Mouse (Mus musculus) intestine, postnatal 0 days (tissue): Measurements from ENCODE around the gene Ehd4. TPM values are rescaled to one million over a fixed set of nuclear protein-coding genes. Genes with fewer than 3 reads are reported as not detected.

Experiments used
- ATAC-seq: fragments of 200-750 bp; cut with Nextera tagmentation; 2 replicates; pipeline ENCODE4 v1.8.0; 2017; ENCODE audit warnings: mild to moderate bottlenecking, moderate TSS enrichment, moderate library complexity
- H3K27ac ChIP-seq: fragments of 300-500 bp; sonication (generic); 2 replicates; pipeline ENCODE4 v1.5.1; 2014; ENCODE audit warnings: mild to moderate bottlenecking, low read depth, low read length, moderate library complexity
- H3K27me3 ChIP-seq: fragments of 300-500 bp; sonication (generic); replicated peaks from 2 replicates; pipeline ENCODE4 v1.6.1; 2014; ENCODE audit warnings: low read length, mixed read lengths; ENCODE audit not compliant: control insufficient read depth, insufficient read depth
- H3K36me3 ChIP-seq: fragments of 300-500 bp; sonication (generic); 2 replicates; pipeline ENCODE4 v1.6.1; 2014; ENCODE audit warnings: mild to moderate bottlenecking, moderate library complexity; ENCODE audit not compliant: control insufficient read depth, insufficient read depth
- H3K4me1 ChIP-seq: fragments of 300-500 bp; sonication (generic); replicated peaks from 2 replicates; pipeline ENCODE4 v1.6.1; 2014; ENCODE audit warnings: antibody characterized with exemption, low read length, mixed read lengths; ENCODE audit not compliant: control insufficient read depth, insufficient read depth
- H3K4me2 ChIP-seq: fragments of 300-500 bp; sonication (generic); replicated peaks from 2 replicates; pipeline ENCODE4 v1.6.1; 2014; ENCODE audit warnings: low read depth, mild to moderate bottlenecking, moderate library complexity
- H3K4me3 ChIP-seq: fragments of 300-500 bp; sonication (generic); 2 replicates; pipeline ENCODE4 v1.5.1; 2014; ENCODE audit warnings: low read depth, low read length
- H3K9ac ChIP-seq: fragments of 300-500 bp; sonication (generic); 2 replicates; pipeline ENCODE4 v1.6.1; 2014; ENCODE audit warnings: mild to moderate bottlenecking, low read depth, low read length
- H3K9me3 ChIP-seq: fragments of 300-500 bp; sonication (generic); 2 replicates; pipeline ENCODE4 v1.6.1; 2016; ENCODE audit warnings: mixed run types; ENCODE audit not compliant: control insufficient read depth
- CTCF ChIP-seq: sonication (generic); IDR thresholded peaks from 2 replicates; pipeline ENCODE4 v1.5.1; 2016; ENCODE audit warnings: low read depth, mild to moderate bottlenecking, control low read depth, antibody characterized with exemption, moderate library complexity
- WGBS: fragments of 180-500 bp; shearing (Covaris S2); extraction: QIAGEN DNeasy Blood & Tissue Kit; methylation state at CpG from one replicate; pipeline ENCODE4 v1.1.7; 2014; 5-methylcytosine and 5-hydroxymethylcytosine counted together
- polyA plus RNA-seq: library from polyadenylated mRNA; unstranded; fragments of >200 nt; fragmentation: Nextera tagmentation; extraction: Ambion mirVana; gene quantifications from 2 replicates; pipeline ENCODE4 v1.2.1, GENCODE M21; 2015

The Ehd4 gene
- polyA plus RNA-seq, 1 experiment from 2014 or later: 70.0 TPM

DNA sequence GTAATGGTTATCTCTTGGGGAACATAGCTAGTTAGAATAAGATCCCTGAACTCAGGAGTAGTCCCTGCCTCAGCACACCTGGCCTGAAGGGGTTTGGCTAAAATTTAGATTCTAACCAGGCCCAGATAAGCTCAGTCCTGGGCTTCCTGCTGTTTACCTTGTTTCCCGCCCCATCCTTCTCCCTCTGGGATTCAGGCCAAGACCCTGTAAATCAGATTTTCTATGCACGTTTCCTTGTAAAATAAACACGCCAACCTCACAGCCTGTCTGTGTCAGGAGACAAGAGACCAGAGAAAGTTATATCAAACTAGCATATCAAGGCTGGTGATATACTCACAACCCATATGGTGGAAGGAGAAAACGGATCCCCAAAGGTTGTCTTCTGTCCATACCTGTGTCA is 42.8 kb downstream of the Ehd4 start:
- H3K4me1 ChIP-seq: 0 out of 2 replicates have a peak, but pooled peaks cover 1% of the 10 kb centered on the region
- H3K27ac ChIP-seq: no peak overlapping the region

GRCm38 (mm10) chr2:120111172-120111571 is 43.2 kb downstream of the Ehd4 start:
- no peaks in the 10 kb centered on the region for H3K27me3 ChIP-seq
- 71% methylated on average over 3 of the region's 3 CpGs for WGBS
- no peak for ATAC-seq
- 0 out of 2 replicates have a peak, but pooled peaks cover 3% of the 10 kb centered on the region for H3K4me1 ChIP-seq
- H3K9ac ChIP-seq: no peak overlapping the region
- H3K27ac ChIP-seq: no peak overlapping the region; the same call in 1 of the 2 replicates
- no peaks in the 10 kb centered on the region for H3K9me3 ChIP-seq
- H3K36me3 ChIP-seq: no peaks in the 10 kb centered on the region
- TF ChIP-seq CTCF: no peak
- no peak overlapping the region for H3K4me2 ChIP-seq
- H3K4me3 ChIP-seq: no peak overlapping the region

More for the DNA sequence above, 42.8 kb downstream of the Ehd4 start:
- H3K9ac ChIP-seq: no peak overlapping the region
- no peak overlapping the region for H3K4me3 ChIP-seq
- TF ChIP-seq CTCF: no peak
- no peaks in the 10 kb centered on the region for H3K9me3 ChIP-seq
- H3K36me3 ChIP-seq: no peaks in the 10 kb centered on the region
- 52% methylated on average over 4 of the region's 4 CpGs for WGBS
- ATAC-seq: no peak
- no peaks in the 10 kb centered on the region for H3K27me3 ChIP-seq
- H3K4me2 ChIP-seq: no peak overlapping the region

DNA sequence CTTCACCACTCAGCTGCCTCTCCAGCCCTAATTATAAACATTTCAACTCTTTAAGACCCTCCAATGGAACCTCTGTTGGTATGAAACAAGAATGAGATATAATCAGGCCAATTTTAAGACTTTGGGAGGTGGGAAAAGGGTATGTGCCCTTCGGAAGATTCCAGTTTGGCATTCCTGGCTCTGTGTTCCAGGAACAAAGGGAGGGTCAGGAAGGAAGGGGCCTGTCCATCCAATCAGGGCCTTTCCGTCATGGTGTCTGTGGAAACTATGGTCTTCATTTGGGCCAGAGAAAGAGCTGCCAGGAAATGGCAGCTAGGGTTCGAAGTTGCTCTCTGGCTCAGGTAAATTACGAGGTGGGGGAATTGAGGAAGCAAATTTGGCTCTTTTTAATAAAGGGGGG is 46.3 kb downstream of the Ehd4 start:
- Histone ChIP-seq H3K4me1 (0 out of 2 replicates have a peak, but pooled peaks cover 3% of the 10 kb centered on the region), H3K27ac (no peak overlapping the region), H3K9me3 (no peaks in the 10 kb centered on the region), H3K27me3 (no peaks in the 10 kb centered on the region), H3K9ac (no peak overlapping the region), H3K4me3 (no peak overlapping the region), H3K4me2 (no peak overlapping the region), H3K36me3 (no peaks in the 10 kb centered on the region)
- TF ChIP-seq CTCF: no peak
- ATAC-seq: no peak
- 89% methylated on average over 4 of the region's 4 CpGs for WGBS

GRCm38 (mm10) chr2:120107446-120107845 is 47.0 kb downstream of the Ehd4 start:
- H3K4me3 ChIP-seq: no peak overlapping the region
- H3K4me2 ChIP-seq: no peak overlapping the region
- 49% methylated on average over 2 of the region's 2 CpGs for WGBS
- no peak overlapping the region for H3K27ac ChIP-seq
- no peak for ATAC-seq
- no peaks in the 10 kb centered on the region for H3K9me3 ChIP-seq
- TF ChIP-seq CTCF: no peak
- H3K36me3 ChIP-seq: no peaks in the 10 kb centered on the region
- 0 out of 2 replicates have a peak, but pooled peaks cover 3% of the 10 kb centered on the region for H3K4me1 ChIP-seq
- no peaks in the 10 kb centered on the region for H3K27me3 ChIP-seq
- H3K9ac ChIP-seq: no peak overlapping the region

- Histone ChIP-seq H3K4me1 (0 out of 2 replicates have a peak, but pooled peaks cover 3% of the 10 kb centered on the region), H3K36me3 (peaks cover 9% of the 10 kb centered on the region; the same call in 1 of the 2 replicates), H3K4me2 (no peak overlapping the region), H3K9me3 (no peaks in the 10 kb centered on the region), H3K9ac (no peak overlapping the region), H3K27me3 (no peaks in the 10 kb centered on the region), H3K27ac (no peak overlapping the region), H3K4me3 (no peak overlapping the region)
- TF ChIP-seq CTCF: no peak
- WGBS: 74% methylated on average over 8 of the region's 8 CpGs
- ATAC-seq: no peak
These were observed 47.9 kb downstream of the Ehd4 start for GRCm38 (mm10) chr2:120106397-120106973.

GRCm38 (mm10) chr2:120105861-120106260 is 48.5 kb downstream of the Ehd4 start:
- H3K9ac ChIP-seq: no peak overlapping the region
- H3K9me3 ChIP-seq: no peaks in the 10 kb centered on the region
- no peaks in the 10 kb centered on the region for H3K27me3 ChIP-seq
- no peak overlapping the region for H3K4me3 ChIP-seq
- no peak for TF ChIP-seq CTCF
- H3K4me2 ChIP-seq: no peak overlapping the region
- peak; percentile 47; the same call in 1 of the 2 replicates for ATAC-seq
- 0 out of 2 replicates have a peak, but pooled peaks cover 3% of the 10 kb centered on the region for H3K4me1 ChIP-seq
- 32% methylated on average over 3 of the region's 3 CpGs for WGBS
- H3K27ac ChIP-seq: no peak overlapping the region
- H3K36me3 ChIP-seq: peaks cover 14% of the 10 kb centered on the region; the same call in 1 of the 2 replicates
